Mouse (Mus musculus) midbrain, embryonic 16.5 days (tissue): ENCODE measurements around the gene Dse. TPM values are rescaled to one million over a fixed set of nuclear protein-coding genes. Genes with fewer than 3 reads are reported as not detected.

Experiments
- ATAC-seq: fragments of 200-750 bp; cut with Nextera tagmentation; 2 replicates; pipeline ENCODE4 v1.8.0; 2017; ENCODE audit warnings: moderate TSS enrichment
- H3K27ac ChIP-seq: fragments of 300-500 bp; sonication (generic); 2 replicates; pipeline ENCODE4 v1.5.1; 2014; ENCODE audit warnings: mild to moderate bottlenecking, low read length, mixed read lengths
- H3K27me3 ChIP-seq: fragments of 300-500 bp; sonication (generic); 2 replicates; pipeline ENCODE4 v1.6.1; 2014; ENCODE audit warnings: low read depth, low read length, mixed read lengths; ENCODE audit not compliant: control insufficient read depth, insufficient read depth
- H3K36me3 ChIP-seq: fragments of 300-500 bp; sonication (generic); 2 replicates; pipeline ENCODE4 v1.6.1; 2014; ENCODE audit warnings: mild to moderate bottlenecking, low read length, moderate library complexity, mixed read lengths; ENCODE audit not compliant: control insufficient read depth, insufficient read depth
- H3K4me1 ChIP-seq: fragments of 300-500 bp; sonication (generic); 2 replicates; pipeline ENCODE4 v1.6.1; 2014; ENCODE audit warnings: mild to moderate bottlenecking, low read length, mixed read lengths; ENCODE audit not compliant: control insufficient read depth, insufficient read depth
- H3K4me2 ChIP-seq: fragments of 300-500 bp; sonication (generic); 2 replicates; pipeline ENCODE4 v1.6.1; 2014; ENCODE audit warnings: mild to moderate bottlenecking, low read length, mixed read lengths
- H3K4me3 ChIP-seq: fragments of 300-500 bp; sonication (generic); 2 replicates; pipeline ENCODE4 v1.5.1; 2014; ENCODE audit warnings: low read depth, mild to moderate bottlenecking, low read length, moderate library complexity, mixed read lengths
- H3K9ac ChIP-seq: fragments of 300-500 bp; sonication (generic); 2 replicates; pipeline ENCODE4 v1.6.1; 2014; ENCODE audit warnings: low read depth, low read length, mixed read lengths
- H3K9me3 ChIP-seq: fragments of 300-500 bp; sonication (generic); replicated peaks from 2 replicates; pipeline ENCODE4 v1.6.1; 2014; ENCODE audit warnings: mild to moderate bottlenecking, low read length, mixed read lengths; ENCODE audit not compliant: control insufficient read depth, poor library complexity, severe bottlenecking
- WGBS: fragments of 180-500 bp; shearing (Covaris S2); extraction: QIAGEN DNeasy Blood & Tissue Kit; methylation state at CpG from one replicate; pipeline ENCODE4 v1.1.7; 2014; 5-methylcytosine and 5-hydroxymethylcytosine counted together
- polyA plus RNA-seq: library from polyadenylated mRNA; unstranded; fragments of >200 nt; fragmentation: Nextera tagmentation; extraction: Ambion mirVana; gene quantifications from 2 replicates; pipeline ENCODE4 v1.2.1, GENCODE M21; 2015

Dse gene
- polyA plus RNA-seq, 1 experiment from 2014 or later: 6.1 TPM

DNA sequence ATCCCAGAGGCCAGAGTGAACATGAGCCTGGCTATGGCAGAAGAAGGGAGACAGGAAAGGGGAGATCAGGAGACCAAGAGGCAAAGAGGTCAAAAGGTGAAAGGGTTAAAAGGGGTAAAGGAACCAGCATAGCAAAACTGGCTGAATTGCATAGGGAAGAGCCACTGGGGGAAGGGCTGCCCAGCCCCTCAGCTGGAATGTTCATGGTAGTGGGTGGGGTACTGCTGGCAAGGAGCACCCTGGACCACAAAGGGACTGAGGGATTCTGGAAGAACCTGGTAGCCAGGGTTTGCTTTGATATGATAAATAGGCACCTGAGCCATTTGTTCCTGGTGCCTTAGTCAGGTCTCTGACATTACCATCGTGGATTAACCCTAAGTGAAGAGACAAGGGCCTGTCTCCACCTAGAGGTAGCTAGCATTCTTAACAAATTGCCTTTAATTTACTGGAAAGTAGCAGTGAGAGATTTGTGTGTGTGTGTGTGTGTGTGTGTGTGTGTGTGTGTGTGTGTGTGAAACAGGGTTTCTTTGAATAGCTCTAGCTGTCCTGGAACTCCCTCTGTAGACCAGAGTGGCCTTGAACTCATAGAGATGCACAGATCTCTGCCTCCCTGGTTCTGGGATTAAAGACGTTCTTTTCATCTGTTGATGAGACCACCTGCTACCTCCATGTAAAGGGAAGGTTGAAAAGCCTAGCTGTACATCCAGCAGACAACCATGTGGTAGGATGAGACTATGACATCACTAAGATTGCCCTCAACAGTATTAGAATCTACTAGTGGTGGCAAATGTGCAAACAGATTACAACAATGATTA lies 26.6 kb upstream of the Dse start:
- no peak; the same call in 1 of the 2 replicates for ATAC-seq
- WGBS: 17% methylated on average over 2 of the region's 2 CpGs
- Histone ChIP-seq H3K9me3 (no peaks in the 10 kb centered on the region), H3K27me3 (no peaks in the 10 kb centered on the region), H3K36me3 (no peaks in the 10 kb centered on the region), H3K4me2 (no peak overlapping the region), H3K4me3 (no peak overlapping the region), H3K9ac (no peak overlapping the region), H3K27ac (no peak overlapping the region), H3K4me1 (no peaks in the 10 kb centered on the region)

GRCm38 (mm10) chr10:34233418-34233817 lies 25.9 kb upstream of the Dse start:
- 76% methylated on average over 1 of the region's 1 CpGs for WGBS
- Histone ChIP-seq H3K27me3 (no peaks in the 10 kb centered on the region), H3K4me2 (no peak overlapping the region), H3K36me3 (no peaks in the 10 kb centered on the region), H3K9me3 (no peaks in the 10 kb centered on the region), H3K4me1 (no peaks in the 10 kb centered on the region), H3K4me3 (no peak overlapping the region), H3K27ac (no peak overlapping the region), H3K9ac (no peak overlapping the region)
- ATAC-seq: no peak

DNA sequence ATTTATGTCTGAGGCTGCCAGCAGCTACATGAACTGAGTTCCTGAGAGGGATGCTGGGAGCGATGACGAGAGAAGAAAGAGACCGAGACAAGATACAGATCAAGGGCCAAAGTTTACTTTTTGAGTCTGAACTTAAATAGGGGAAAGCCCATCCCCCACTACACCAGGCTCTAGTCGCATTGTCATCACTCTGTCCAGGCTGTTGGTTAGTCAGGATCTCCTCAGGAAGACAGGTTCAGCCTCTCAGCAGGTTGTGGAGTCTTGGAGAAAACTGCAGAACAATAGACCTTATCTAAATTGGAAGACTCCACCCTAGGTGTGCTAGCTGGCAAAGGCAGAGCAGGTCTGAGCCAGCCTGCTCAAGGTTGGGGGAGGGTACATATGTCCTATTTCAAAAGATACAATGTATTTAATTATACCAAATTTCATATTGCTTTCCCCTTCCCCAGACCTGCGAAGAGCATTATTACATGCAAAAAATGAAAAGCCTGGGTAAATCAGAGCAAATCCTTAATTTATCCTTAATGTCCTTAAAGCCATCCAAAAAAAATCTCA lies 22.7 kb upstream of the Dse start:
- H3K4me2 ChIP-seq: no peak overlapping the region
- no peak overlapping the region for H3K9ac ChIP-seq
- H3K4me3 ChIP-seq: no peak overlapping the region
- H3K27ac ChIP-seq: no peak overlapping the region
- H3K36me3 ChIP-seq: no peaks in the 10 kb centered on the region
- H3K9me3 ChIP-seq: no peaks in the 10 kb centered on the region
- WGBS: 39% methylated on average over 5 of the region's 5 CpGs
- no peaks in the 10 kb centered on the region for H3K4me1 ChIP-seq
- peak; percentile 56; the same call in 1 of the 2 replicates for ATAC-seq
- H3K27me3 ChIP-seq: no peaks in the 10 kb centered on the region

GRCm38 (mm10) chr10:34229491-34229890 lies 22.0 kb upstream of the Dse start:
- Histone ChIP-seq H3K27ac (no peak overlapping the region), H3K4me3 (no peak overlapping the region), H3K36me3 (no peaks in the 10 kb centered on the region), H3K4me2 (no peak overlapping the region), H3K27me3 (no peaks in the 10 kb centered on the region), H3K9ac (no peak overlapping the region), H3K4me1 (no peaks in the 10 kb centered on the region), H3K9me3 (no peaks in the 10 kb centered on the region)
- no peak for ATAC-seq
- WGBS: 85% methylated on average over 4 of the region's 4 CpGs

DNA sequence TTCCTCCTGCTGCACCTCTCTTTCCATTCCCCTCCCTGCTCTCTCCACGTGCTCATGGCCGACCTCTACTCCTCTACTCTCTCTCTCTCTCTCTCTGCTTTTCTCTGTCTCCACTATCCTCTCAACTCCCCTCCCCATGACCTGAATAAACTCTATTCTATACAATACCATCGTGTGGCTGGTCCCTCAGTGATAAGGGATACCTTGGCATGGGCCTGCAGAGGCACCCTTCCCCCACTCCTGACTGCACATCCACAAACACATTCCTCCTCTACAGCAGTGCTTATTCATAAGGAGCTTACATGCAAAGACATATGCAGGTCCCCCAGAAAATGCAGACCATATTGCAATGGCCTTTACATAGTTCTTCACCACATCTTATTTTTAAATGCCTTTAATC lies 16.1 kb upstream of the Dse start:
- Histone ChIP-seq H3K36me3 (no peaks in the 10 kb centered on the region), H3K27ac (no peak overlapping the region), H3K27me3 (no peaks in the 10 kb centered on the region), H3K9me3 (no peaks in the 10 kb centered on the region), H3K4me3 (no peak overlapping the region), H3K9ac (no peak overlapping the region), H3K4me2 (no peak overlapping the region), H3K4me1 (no peaks in the 10 kb centered on the region)
- ATAC-seq: no peak
- WGBS: 61% methylated on average over 3 of the region's 3 CpGs

DNA sequence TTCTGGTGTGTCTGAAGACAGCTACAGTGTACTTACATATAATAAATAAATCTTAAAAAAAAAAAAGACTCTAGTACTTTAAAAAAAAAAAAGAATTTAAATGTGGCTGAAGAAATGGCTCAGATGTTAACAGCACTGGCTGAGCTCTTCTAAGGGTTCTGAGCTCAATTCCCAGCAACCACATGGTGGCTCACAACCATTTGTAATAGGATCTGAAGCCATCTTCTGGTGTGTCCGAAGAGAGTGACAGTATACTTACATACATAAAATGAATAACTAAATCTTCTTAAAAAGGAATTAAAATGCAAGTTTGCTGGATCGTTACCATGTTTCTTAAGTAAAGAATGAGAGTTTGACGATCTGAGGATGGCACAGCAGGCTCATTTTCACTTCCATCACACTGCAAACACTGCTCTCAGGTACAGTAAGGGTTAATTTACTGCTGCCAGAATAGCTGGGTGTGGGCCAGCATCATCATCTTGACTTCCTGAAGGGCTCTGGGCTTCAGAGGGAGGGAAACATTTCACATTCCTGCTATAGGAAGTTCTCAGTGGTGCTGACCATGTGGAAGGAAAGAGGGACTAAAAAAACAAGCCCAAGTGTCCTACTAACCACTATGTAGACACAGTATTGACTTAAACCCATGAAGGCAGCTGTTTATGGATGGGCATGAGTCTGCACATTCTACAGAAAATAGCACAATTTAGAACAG lies 14.6 kb upstream of the Dse start:
- H3K9me3 ChIP-seq: no peaks in the 10 kb centered on the region

GRCm38 (mm10) chr10:34218191-34218590 lies 10.7 kb upstream of the Dse start:
- no peak for ATAC-seq
- H3K4me1 ChIP-seq: no peaks in the 10 kb centered on the region
- WGBS: 92% methylated on average over 3 of the region's 3 CpGs
- no peak overlapping the region for H3K4me3 ChIP-seq
- no peak overlapping the region for H3K27ac ChIP-seq
- no peaks in the 10 kb centered on the region for H3K9me3 ChIP-seq
- H3K36me3 ChIP-seq: no peaks in the 10 kb centered on the region
- H3K27me3 ChIP-seq: no peaks in the 10 kb centered on the region
- H3K9ac ChIP-seq: no peak overlapping the region
- H3K4me2 ChIP-seq: no peak overlapping the region

More for the DNA sequence above, 14.6 kb upstream of the Dse start:
- H3K9ac ChIP-seq: no peak overlapping the region
- 81% methylated on average over 3 of the region's 3 CpGs for WGBS
- no peaks in the 10 kb centered on the region for H3K36me3 ChIP-seq
- no peaks in the 10 kb centered on the region for H3K4me1 ChIP-seq
- H3K27me3 ChIP-seq: no peaks in the 10 kb centered on the region
- H3K4me2 ChIP-seq: no peak overlapping the region
- H3K4me3 ChIP-seq: no peak overlapping the region
- H3K27ac ChIP-seq: no peak overlapping the region
- no peak for ATAC-seq

- no peaks in the 10 kb centered on the region for H3K9me3 ChIP-seq
- no peak overlapping the region for H3K27ac ChIP-seq
- no peak overlapping the region for H3K4me2 ChIP-seq
- no peaks in the 10 kb centered on the region for H3K36me3 ChIP-seq
- no peaks in the 10 kb centered on the region for H3K27me3 ChIP-seq
- whole genome bisulfite sequencing: 85% methylated on average over 1 of the region's 1 CpGs
- ATAC-seq: no peak
- no peak overlapping the region for H3K9ac ChIP-seq
- H3K4me1 ChIP-seq: no peaks in the 10 kb centered on the region
- H3K4me3 ChIP-seq: no peak overlapping the region
Observed at GRCm38 (mm10) chr10:34215667-34216066, 8.2 kb upstream of the Dse start.

DNA sequence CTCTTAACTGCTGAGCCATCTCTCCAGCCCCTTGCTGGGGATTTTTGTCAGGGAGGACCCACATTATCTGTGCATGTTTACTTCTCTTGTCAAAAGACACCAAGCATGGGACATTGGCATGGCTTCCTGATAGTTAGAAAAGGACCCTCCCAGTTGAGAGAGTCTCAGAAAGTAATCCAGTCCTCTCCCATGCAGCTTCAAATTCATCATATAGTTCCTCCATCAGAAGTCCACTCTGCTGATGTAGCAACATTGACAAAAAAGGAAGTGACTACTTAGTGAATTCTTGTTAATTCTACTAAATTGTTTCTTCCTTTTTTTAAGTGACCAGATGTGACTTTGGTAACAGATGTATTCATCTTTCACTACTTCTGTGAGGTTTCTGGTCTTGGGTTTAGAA lies 2.4 kb upstream of the Dse start:
- Histone ChIP-seq H3K9ac (no peak overlapping the region), H3K36me3 (no peaks in the 10 kb centered on the region), H3K27me3 (no peaks in the 10 kb centered on the region), H3K4me1 (0 out of 2 replicates have a peak, but pooled peaks cover 2% of the 10 kb centered on the region), H3K27ac (no peak overlapping the region), H3K4me2 (no peak overlapping the region), H3K9me3 (no peaks in the 10 kb centered on the region), H3K4me3 (no peak overlapping the region)
- ATAC-seq: no peak
